Mouse (Mus musculus) gastrocnemius, postnatal 14 days (tissue): ENCODE data around the gene Slc6a13. TPM values are rescaled to one million over a fixed set of nuclear protein-coding genes. Genes with fewer than 3 reads are reported as not detected.

Experiments used
- DNase-seq: peaks from one replicate; pipeline ENCODE4 v3.0.0; 2021; ENCODE audit warnings: mixed read lengths
- intact Hi-C: fragments of 180-260 bp; cut with DNase I; formaldehyde crosslinking; loops from one replicate; pipeline ENCODE4 v1.15.1; 2025; ENCODE audit warnings: low total_unique reads
- total RNA-seq, 2 experiments: library from RNA; stranded (reverse); gene quantifications; 2 replicates each; pipeline ENCODE4 v1.2.3; 2021

The Slc6a13 gene
- total RNA-seq, 2 experiments from 2014 or later: 1.4 to 2.1 TPM

- intact Hi-C loops: no loop called here
- no peak for DNase-seq
Measured at GRCm38 (mm10) chr6:121322381-121323110, 22.5 kb downstream of the Slc6a13 start.

GRCm38 (mm10) chr6:121325298-121325697 lies 25.3 kb downstream of the Slc6a13 start:
- DNase-seq: no peak
- intact Hi-C loops: no loop called here

DNA sequence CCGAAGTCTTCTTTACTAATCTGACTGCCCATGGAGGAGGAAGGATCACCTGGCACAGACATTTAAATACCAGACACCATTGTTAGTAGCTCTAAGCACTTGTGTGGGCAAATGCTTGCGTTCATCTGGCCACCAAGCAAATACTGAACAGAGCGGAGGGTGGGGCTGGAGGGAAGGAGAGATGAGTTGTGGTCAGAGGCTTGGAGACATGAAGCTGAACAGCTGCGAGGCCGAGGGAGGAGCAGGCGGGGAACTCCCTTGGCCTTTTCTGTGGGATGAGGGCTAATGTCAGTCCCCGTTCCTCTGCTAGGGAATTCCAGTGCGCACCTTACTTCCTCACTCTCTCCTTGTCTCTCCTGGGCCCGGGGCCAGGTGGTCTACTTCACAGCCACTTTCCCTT lies 25.7 kb downstream of the Slc6a13 start:
- peak; percentile 53 for DNase-seq
- intact Hi-C loops: no loop called here

DNA sequence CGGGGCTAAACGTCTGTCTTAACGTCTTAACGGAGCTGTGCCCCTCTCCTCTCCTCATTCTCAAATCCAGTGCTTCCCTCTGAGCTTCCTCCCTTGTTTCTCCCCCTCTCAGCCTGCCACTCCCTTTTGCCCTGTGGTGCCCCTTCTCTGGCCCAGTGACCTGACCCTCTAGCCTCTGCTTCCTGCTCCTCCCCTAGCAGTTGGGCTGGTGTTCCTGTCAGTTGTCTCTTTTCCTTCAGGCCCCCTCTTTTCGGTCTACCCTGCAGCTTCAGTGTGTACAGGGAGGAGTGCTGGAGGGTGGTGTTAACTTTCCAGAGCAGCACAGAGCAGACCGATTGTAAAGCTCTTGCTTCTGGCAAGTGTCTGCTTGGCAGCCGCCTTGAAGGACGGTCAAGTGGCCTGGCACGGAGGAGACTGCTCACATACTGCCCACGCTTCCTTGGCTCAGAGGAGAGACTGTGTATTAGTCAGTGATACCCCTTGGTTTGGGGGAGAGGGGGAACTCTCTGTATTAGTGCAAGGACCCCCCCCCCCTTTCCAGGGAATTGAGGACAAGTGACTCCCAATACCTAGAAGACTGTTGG lies 26.6 kb downstream of the Slc6a13 start:
- intact Hi-C loops: no loop called here
- peak; percentile 41 for DNase-seq

DNA sequence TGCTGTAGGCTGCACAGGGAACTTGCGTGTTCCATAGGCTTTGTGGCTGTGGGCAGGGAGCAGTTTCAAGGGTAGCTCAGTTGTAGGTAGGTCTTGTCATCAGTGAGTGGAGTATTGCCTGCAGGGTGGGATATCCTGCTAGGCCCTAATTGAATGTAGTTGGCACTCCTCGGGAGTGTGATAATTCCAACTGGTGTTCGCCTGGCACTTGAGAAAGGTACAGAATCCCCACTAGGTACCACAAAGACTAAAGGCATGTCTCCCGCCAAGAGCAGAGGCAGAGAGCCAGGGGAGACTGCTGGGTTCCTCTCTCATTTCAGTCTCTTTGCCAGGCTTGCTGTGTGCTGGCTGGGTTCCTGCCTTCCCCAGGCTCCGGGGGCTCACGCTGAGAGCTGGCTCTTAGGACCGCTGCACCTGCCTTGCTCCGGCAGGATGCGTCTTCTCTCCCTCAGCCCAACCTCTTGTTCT lies 28.4 kb downstream of the Slc6a13 start:
- intact Hi-C loops: no loop called here
- DNase-seq: peak; percentile 61

DNA sequence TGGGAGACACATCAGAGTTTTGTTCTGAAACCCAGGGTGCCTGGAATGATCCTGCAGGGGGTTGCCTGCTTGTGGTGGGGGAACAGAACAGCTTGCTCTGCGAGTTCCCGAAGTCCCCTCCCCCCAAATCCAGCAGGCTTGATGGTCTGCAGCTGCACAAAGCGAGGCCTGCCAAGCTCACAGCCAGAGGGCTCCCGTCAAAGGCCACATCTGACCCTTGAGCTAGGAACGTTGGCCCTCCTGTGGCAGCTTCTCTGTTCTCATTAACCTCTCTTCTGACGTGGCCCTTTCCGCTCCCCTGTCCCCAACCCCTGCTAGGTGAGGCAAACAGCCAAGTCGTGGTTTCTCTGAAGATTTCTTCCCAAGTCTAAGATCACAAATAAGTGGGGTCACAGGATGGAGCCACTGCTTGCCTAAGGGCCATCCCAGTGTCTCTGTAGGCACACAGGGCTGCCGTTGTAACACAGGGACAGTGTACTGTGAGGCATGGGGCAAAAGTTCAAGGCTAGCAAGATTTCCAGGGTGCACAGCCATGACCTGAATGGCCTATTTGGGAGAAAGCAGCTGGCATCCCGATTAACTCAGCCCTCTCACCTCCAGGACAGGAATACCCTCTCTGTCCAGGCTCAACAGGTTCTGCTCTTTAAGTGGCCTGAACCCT lies 30.0 kb downstream of the Slc6a13 start:
- DNase-seq: no peak
- intact Hi-C loops: loop anchor here (10.0 kb wide), 1 partner anchor 55 kb away; no protein-coding TSS in a partner anchor

DNA sequence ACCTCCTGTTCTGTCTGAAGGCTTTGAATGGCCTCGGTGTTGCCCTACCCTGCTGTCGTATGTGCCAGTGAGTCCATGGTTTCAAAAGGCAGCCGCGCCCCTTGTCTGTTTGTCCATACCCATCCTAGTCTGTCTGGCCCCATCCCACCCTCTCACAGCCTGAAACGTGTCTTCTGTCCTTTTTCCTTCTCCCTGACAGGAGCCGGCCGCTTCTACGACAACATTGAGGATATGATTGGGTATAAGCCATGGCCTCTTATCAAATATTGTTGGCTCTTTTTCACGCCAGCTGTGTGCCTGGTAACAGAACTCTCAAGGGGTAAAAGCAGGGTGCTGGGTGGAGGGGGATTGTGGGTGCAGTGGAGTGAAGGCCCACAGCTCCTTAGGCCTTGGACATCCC lies 35.8 kb downstream of the Slc6a13 start:
- no peak for DNase-seq
- intact Hi-C loops: loop anchor here (10.0 kb wide), 1 partner anchor 61 kb away; no protein-coding TSS in a partner anchor

- intact Hi-C loops: loop anchor here (10.0 kb wide), 1 partner anchor 62 kb away; no protein-coding TSS in a partner anchor
- DNase-seq: no peak
Measured at GRCm38 (mm10) chr6:121336558-121336957, 36.5 kb downstream of the Slc6a13 start.

GRCm38 (mm10) chr6:121337229-121337628 lies 37.2 kb downstream of the Slc6a13 start:
- no peak for DNase-seq
- intact Hi-C loops: loop anchor here (10.0 kb wide), 1 partner anchor 62 kb away; no protein-coding TSS in a partner anchor

- intact Hi-C loops: loop anchor here (10.0 kb wide), 1 partner anchor 63 kb away; no protein-coding TSS in a partner anchor
- peak; percentile 81 for DNase-seq
Measured at GRCm38 (mm10) chr6:121337770-121338518, 37.9 kb downstream of the Slc6a13 start.

DNA sequence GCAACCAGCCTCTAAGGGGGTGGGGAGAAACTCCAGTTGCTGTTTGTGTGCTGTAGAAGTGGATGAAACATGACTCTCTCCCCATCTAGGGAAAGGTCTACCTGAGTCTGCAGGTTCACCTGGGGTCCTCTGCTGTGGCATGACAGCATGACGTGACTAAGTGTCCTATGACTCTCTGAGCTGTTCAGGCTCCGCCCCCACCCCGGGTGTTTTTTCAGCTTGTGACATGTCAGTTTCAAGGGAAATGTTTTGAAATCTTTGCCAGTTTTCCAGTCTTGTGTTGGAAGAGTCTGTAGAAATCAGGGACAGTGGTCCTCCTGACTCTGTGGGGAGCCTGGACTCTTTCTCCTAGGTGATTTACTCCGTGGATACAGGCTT lies 38.5 kb downstream of the Slc6a13 start:
- intact Hi-C loops: loop anchor here (10.0 kb wide), 1 partner anchor 64 kb away; no protein-coding TSS in a partner anchor
- DNase-seq: no peak

DNA sequence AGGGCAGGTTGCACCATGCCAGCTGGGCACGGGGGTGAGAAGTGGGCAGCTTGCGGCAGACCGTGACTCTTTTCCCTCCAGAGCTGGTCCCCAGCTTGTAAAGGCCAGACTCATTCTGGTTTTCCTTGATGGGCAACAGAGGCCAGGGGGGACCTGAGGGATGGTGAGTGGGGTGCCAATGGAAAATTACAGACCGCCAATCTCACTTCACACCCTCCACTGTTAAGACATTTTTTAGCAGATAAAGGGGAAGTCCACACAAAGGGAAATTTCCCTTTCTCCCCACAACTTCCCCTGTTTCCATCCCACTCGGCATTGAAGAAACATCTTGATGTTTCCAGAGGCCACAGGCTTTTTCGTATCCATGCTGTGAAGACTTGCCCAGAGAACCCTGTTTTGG lies 41.6 kb downstream of the Slc6a13 start:
- no peak for DNase-seq
- intact Hi-C loops: loop anchor here (5.0 kb wide), 1 partner anchor 191 kb away; no protein-coding TSS in a partner anchor

- no peak for DNase-seq
- intact Hi-C loops: loop anchor here (5.0 kb wide), 1 partner anchor 189 kb away; no protein-coding TSS in a partner anchor
Measured at GRCm38 (mm10) chr6:121343026-121343770, 43.2 kb downstream of the Slc6a13 start, which contains the start of gene Slc6a12. Slc6a12 (plus strand) TSS chr6:121343076.

GRCm38 (mm10) chr6:121343771-121344123 lies 43.7 kb downstream of the Slc6a13 start:
- intact Hi-C loops: loop anchor here (5.0 kb wide), 1 partner anchor 189 kb away; no protein-coding TSS in a partner anchor

DNA sequence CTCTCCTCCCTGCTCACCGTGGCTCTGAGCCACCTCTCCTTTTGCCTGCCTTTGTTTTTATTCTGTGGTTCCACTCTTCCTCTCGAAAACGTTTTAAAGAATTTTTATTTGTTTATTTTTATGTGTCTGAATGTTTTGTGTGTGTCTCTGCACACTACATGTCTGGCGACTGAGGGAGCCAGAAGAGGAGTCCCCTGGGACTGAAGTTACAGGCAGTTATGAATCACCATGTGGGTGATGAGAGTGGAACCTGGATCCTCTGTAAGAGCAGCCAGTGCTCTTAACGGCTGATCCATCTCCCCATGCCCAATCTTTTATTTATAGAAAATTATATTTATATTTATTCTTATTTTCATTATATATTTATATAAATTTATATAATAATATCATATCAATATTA lies 44.3 kb downstream of the Slc6a13 start:
- intact Hi-C loops: loop anchor here (5.0 kb wide), 1 partner anchor 188 kb away; no protein-coding TSS in a partner anchor
- no peak for DNase-seq

More at GRCm38 (mm10) chr6:121343771-121344123, 43.7 kb downstream of the Slc6a13 start:
- no peak for DNase-seq

DNA sequence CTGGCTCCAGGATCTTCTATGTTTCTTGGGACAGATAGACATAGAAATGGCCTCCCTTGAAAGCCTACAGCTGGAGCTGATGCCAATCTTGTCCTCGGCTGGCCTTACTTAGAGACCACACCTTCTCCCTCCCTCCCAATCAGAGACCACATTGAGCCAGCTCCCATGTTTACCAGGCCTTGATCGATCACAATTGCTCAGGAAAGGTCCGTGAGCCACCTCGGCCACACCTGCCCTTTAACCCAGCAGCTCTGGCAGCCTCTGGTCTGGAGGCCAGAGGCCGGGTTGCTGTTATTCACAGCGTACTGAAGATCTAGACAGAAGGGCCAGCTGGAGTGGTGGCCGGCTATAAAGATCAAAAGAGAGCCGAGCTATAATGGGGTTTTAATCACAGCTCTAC lies 46.4 kb downstream of the Slc6a13 start:
- DNase-seq: no peak
- intact Hi-C loops: no loop called here

- intact Hi-C loops: no loop called here
- DNase-seq: no peak
Measured at GRCm38 (mm10) chr6:121352276-121352675, 52.2 kb downstream of the Slc6a13 start.

GRCm38 (mm10) chr6:121356041-121356440 lies 56.0 kb downstream of the Slc6a13 start:
- intact Hi-C loops: no loop called here
- no peak for DNase-seq

DNA sequence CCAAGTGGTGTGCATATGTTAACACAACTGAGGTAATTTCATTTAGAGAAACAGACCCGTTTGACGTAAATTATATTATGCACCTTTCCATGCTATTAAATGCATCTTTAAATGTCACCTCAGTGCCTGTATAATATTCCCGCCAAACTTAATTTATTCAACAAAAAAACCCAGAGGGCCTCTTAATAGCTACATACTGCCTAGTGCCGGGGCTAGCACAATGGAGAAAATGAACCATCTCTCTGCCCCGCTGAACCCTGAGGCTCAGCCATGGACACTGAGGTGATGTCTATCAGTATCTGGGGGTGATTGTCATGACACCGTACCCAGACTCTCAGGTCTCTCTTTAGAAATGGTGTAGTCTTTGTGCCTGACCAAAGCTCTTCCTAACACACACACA lies 57.2 kb downstream of the Slc6a13 start:
- intact Hi-C loops: no loop called here
- no peak for DNase-seq
